Mouse (Mus musculus) right cerebral cortex, postnatal 4 days (tissue): ENCODE data around the gene Stil.
A peak's percentile ranks its signal among the peaks of the same experiment; 100 is the strongest.

Experiments used
- DNase-seq: peaks from one replicate; pipeline ENCODE4 v3.0.0-alpha.2; 2022

The Stil gene

GRCm38 (mm10) chr4:115052343-115053005, 52.5 kb downstream of the Stil start:
- DNase-seq = peak; percentile 18

GRCm38 (mm10) chr4:115055044-115055443, 55.1 kb downstream of the Stil start:
- no peak for DNase-seq

GRCm38 (mm10) chr4:115055691-115056090, 55.7 kb downstream of the Stil start:
- no peak for DNase-seq

GRCm38 (mm10) chr4:115056371-115056920, 56.5 kb downstream of the Stil start, which contains the start of gene Tal1:
Gene Tal1 (plus strand): TSS chr4:115056426.
- DNase-seq = peak; percentile 24

GRCm38 (mm10) chr4:115056921-115057673, 57.1 kb downstream of the Stil start:
- peak; percentile 55 for DNase-seq

GRCm38 (mm10) chr4:115057674-115058316, 57.8 kb downstream of the Stil start:
- DNase-seq = peak; percentile 15

- peak; percentile 38 for DNase-seq
Measured at GRCm38 (mm10) chr4:115058317-115058761, 58.4 kb downstream of the Stil start.

GRCm38 (mm10) chr4:115058871-115059590, 59.1 kb downstream of the Stil start:
- no peak for DNase-seq

- no peak for DNase-seq
Measured at GRCm38 (mm10) chr4:115059871-115060270, 59.9 kb downstream of the Stil start.

GRCm38 (mm10) chr4:115060753-115061152, 60.8 kb downstream of the Stil start:
- DNase-seq = no peak

- no peak for DNase-seq
Measured at GRCm38 (mm10) chr4:115062540-115062874, 62.5 kb downstream of the Stil start.

GRCm38 (mm10) chr4:115062875-115063517, 63.0 kb downstream of the Stil start:
- peak; percentile 64 for DNase-seq

GRCm38 (mm10) chr4:115063518-115064239, 63.7 kb downstream of the Stil start:
- DNase-seq = no peak

- no peak for DNase-seq
Measured at GRCm38 (mm10) chr4:115071668-115072067, 71.7 kb downstream of the Stil start.

- DNase-seq = no peak
Measured at GRCm38 (mm10) chr4:115074789-115075188, 74.8 kb downstream of the Stil start.

GRCm38 (mm10) chr4:115075204-115075915, 75.4 kb downstream of the Stil start:
- no peak for DNase-seq

- DNase-seq = peak; percentile 49
Measured at GRCm38 (mm10) chr4:115078892-115079820, 79.2 kb downstream of the Stil start.

- DNase-seq = no peak
Measured at GRCm38 (mm10) chr4:115079821-115080349, 79.9 kb downstream of the Stil start.

- DNase-seq = no peak
Measured at GRCm38 (mm10) chr4:115083031-115083430, 83.1 kb downstream of the Stil start.
